ENCODE assay signal across 17 mouse cellular contexts in genomic region chr3:133384164-133384708, GRCm38 (mm10).
DNase-seq lines count a peak whose midpoint lies in the region; ATAC-seq lines count a peak whose summit lies in the region.
"Had no signal": no experiment of that assay in that cellular context is flagged by ENCODE, and none has a peak within 500 bp of the region (broad histone marks: within the 10 kb centered on the region; RNA-seq: fewer than 3 reads in every experiment).

No protein-coding gene starts in this region.

- peak; percentile 27 for DNase-seq in heart, adult 8-10 months (ENCODE audit: low spot score)
- DNase-seq in limb, embryonic 10.5 days (ENCODE audit: low spot score): no peak
- peak; percentile 44 for DNase-seq in embryonic facial prominence, embryonic 14.5 days (ENCODE audit: low spot score)
- peak; percentile 18 for DNase-seq in skeletal muscle tissue, adult 2 months (ENCODE audit: low read depth, low spot score)
- DNase-seq in thymus, postnatal 10 days (ENCODE audit: low spot score in 2 of 2): no peak
- DNase-seq: cerebellum, adult 9-10 months; kidney, adult 8-10 months; left cerebral cortex, postnatal 4 days; lung, postnatal 10 days; thymus, postnatal 36 days had no signal

- H3K27me3 ChIP-seq in heart, embryonic 11.5 days (ENCODE audit: control insufficient read depth, insufficient read depth, low read length): no peaks in the 10 kb centered on the region
- H3K27me3 ChIP-seq in limb, embryonic 12.5 days: no peaks in the 10 kb centered on the region
- no peaks in the 10 kb centered on the region for H3K27me3 ChIP-seq in limb, embryonic 10.5 days (ENCODE audit: low read depth, poor library complexity, severe bottlenecking)
- H3K27me3 ChIP-seq in embryonic facial prominence, embryonic 14.5 days (replicated peaks; ENCODE audit: control insufficient read depth, insufficient read depth, low read length): no peaks in the 10 kb centered on the region
- H3K27me3 ChIP-seq: hindbrain, embryonic 15.5 days; neural tube, embryonic 12.5 days had no signal

- no peaks in the 10 kb centered on the region for H3K4me1 ChIP-seq in heart, embryonic 11.5 days (ENCODE audit: control insufficient read depth, insufficient read depth, low read length)
- no peaks in the 10 kb centered on the region for H3K4me1 ChIP-seq in limb, embryonic 12.5 days (replicated peaks)
- peaks cover 9% of the 10 kb centered on the region; the same call in 1 of the 2 replicates for H3K4me1 ChIP-seq in limb, embryonic 10.5 days
- H3K4me1 ChIP-seq in embryonic facial prominence, embryonic 14.5 days (ENCODE audit: control insufficient read depth, insufficient read depth, low read length): no peaks in the 10 kb centered on the region
- H3K4me1 ChIP-seq: hindbrain, embryonic 15.5 days; neural tube, embryonic 12.5 days had no signal

- WGBS in heart, embryonic 11.5 days (ENCODE audit: insufficient replicate concordance): 63% methylated on average over 6 of the region's 6 CpGs
- 52% methylated on average over 6 of the region's 6 CpGs for WGBS in limb, embryonic 12.5 days
- WGBS in limb, embryonic 10.5 days: 56% methylated on average over 6 of the region's 6 CpGs
- 38% methylated on average over 6 of the region's 6 CpGs for WGBS in embryonic facial prominence, embryonic 14.5 days

- H3K27ac ChIP-seq in heart, embryonic 11.5 days (ENCODE audit: low read depth, low read length): no peak overlapping the region
- H3K27ac ChIP-seq in limb, embryonic 12.5 days: no peak overlapping the region
- no peak overlapping the region for H3K27ac ChIP-seq in limb, embryonic 10.5 days
- H3K27ac ChIP-seq in embryonic facial prominence, embryonic 14.5 days (replicated peaks; ENCODE audit: low read depth, low read length): no peak overlapping the region
- H3K27ac ChIP-seq: hindbrain, embryonic 15.5 days; liver, embryonic 14.5 days; neural tube, embryonic 12.5 days had no signal

- H3K9ac ChIP-seq in heart, embryonic 11.5 days (ENCODE audit: low read depth, low read length): no peak overlapping the region
- no peak overlapping the region; the same call in 1 of the 2 replicates for H3K9ac ChIP-seq in limb, embryonic 12.5 days (replicated peaks)
- H3K9ac ChIP-seq in embryonic facial prominence, embryonic 14.5 days (ENCODE audit: low read depth, low read length): no peak overlapping the region
- H3K9ac ChIP-seq: hindbrain, embryonic 15.5 days; liver, embryonic 14.5 days; neural tube, embryonic 12.5 days had no signal

- H3K4me2 ChIP-seq in heart, embryonic 11.5 days: no peak overlapping the region
- no peak overlapping the region for H3K4me2 ChIP-seq in limb, embryonic 12.5 days
- H3K4me2 ChIP-seq in embryonic facial prominence, embryonic 14.5 days (ENCODE audit: low read depth, low read length): no peak overlapping the region
- H3K4me2 ChIP-seq: hindbrain, embryonic 15.5 days; neural tube, embryonic 12.5 days had no signal

- H3K9me3 ChIP-seq in heart, embryonic 11.5 days (replicated peaks; ENCODE audit: control insufficient read depth, low read length): no peaks in the 10 kb centered on the region
- H3K9me3 ChIP-seq in limb, embryonic 12.5 days: peaks cover 4% of the 10 kb centered on the region; the same call in 1 of the 2 replicates
- H3K9me3 ChIP-seq in limb, embryonic 10.5 days (replicated peaks): no peaks in the 10 kb centered on the region
- peaks cover under 1% of the 10 kb centered on the region; the same call in 1 of the 2 replicates for H3K9me3 ChIP-seq in embryonic facial prominence, embryonic 14.5 days (ENCODE audit: control insufficient read depth, low read length)
- H3K9me3 ChIP-seq: hindbrain, embryonic 15.5 days had no signal

- H3K36me3 ChIP-seq in heart, embryonic 11.5 days (ENCODE audit: control insufficient read depth, insufficient read depth, low read length): peaks cover 5% of the 10 kb centered on the region
- H3K36me3 ChIP-seq in limb, embryonic 12.5 days: peaks cover 6% of the 10 kb centered on the region
- H3K36me3 ChIP-seq in limb, embryonic 10.5 days: peaks cover 9% of the 10 kb centered on the region
- peaks cover 4% of the 10 kb centered on the region; the same call in 1 of the 2 replicates for H3K36me3 ChIP-seq in embryonic facial prominence, embryonic 14.5 days (ENCODE audit: control insufficient read depth, insufficient read depth, low read length)
- H3K36me3 ChIP-seq: hindbrain, embryonic 15.5 days had no signal

- no peak overlapping the region for H3K4me3 ChIP-seq in heart, embryonic 11.5 days (ENCODE audit: low read depth, low read length)
- no peak overlapping the region for H3K4me3 ChIP-seq in limb, embryonic 12.5 days (replicated peaks)
- no peak overlapping the region for H3K4me3 ChIP-seq in limb, embryonic 10.5 days
- H3K4me3 ChIP-seq in embryonic facial prominence, embryonic 14.5 days (ENCODE audit: low read depth, low read length): no peak overlapping the region
- H3K4me3 ChIP-seq: erythroblast, embryonic 14.5 days; hindbrain, embryonic 15.5 days; neural tube, embryonic 12.5 days had no signal

- ATAC-seq in heart, embryonic 11.5 days (replicated peaks; ENCODE audit: insufficient number of reproducible peaks, low FRiP score, low TSS enrichment): no peak
- ATAC-seq in limb, embryonic 12.5 days (ENCODE audit: insufficient number of reproducible peaks, insufficient read depth, low FRiP score, low TSS enrichment, low read depth): 0 out of 2 replicates have a peak, but pooled peaks have one; percentile 29
- no peak for ATAC-seq in embryonic facial prominence, embryonic 14.5 days (ENCODE audit: low read depth)
- ATAC-seq: forebrain, embryonic 14.5 days had no signal

Comparison
In these comparisons a context has a peak if more than half of its experiments do, and no peak if none do; other contexts are left out.
1. DNase-seq: peak in heart, adult 8-10 months (single experiment), embryonic facial prominence, embryonic 14.5 days (single experiment) and skeletal muscle tissue, adult 2 months (single experiment); none in limb, embryonic 10.5 days (single experiment) and thymus, postnatal 10 days (0 of 2).